Mouse (Mus musculus) erythroid progenitor cell, adult 5-6 weeks (primary cell): ENCODE results near the gene Trpc4ap. TPM values are rescaled to one million over a fixed set of nuclear protein-coding genes. Genes with fewer than 3 reads are reported as not detected.
"Not testable (repeated sequence)": the region's sequence is repeated elsewhere in the genome, so short reads cannot be mapped to it uniquely, and the experiment has no call there.

Source experiments
- ATAC-seq: replicated peaks from 2 replicates; pipeline ENCODE4 v1.8.0; 2016; ENCODE audit warnings: moderate number of reproducible peaks, mild to moderate bottlenecking, moderate TSS enrichment, inconsistent platforms; ENCODE audit not compliant: poor library complexity, low FRiP score, severe bottlenecking
- total RNA-seq, 2 experiments: library from RNA; stranded (forward) in 1 of 2; stranded (reverse) in 1 of 2; fragments of 150-400 nt in 1 of 2; fragments of 186-747, 209-891 nt in 1 of 2; gene quantifications; 2 replicates each; pipeline versions ENCODE4 v1.2.3 to v1.2.4; 2015 to 2017; ENCODE audit warnings: low replicate concordance in 2 of 2

Gene Trpc4ap
- total RNA-seq (2015; ENCODE audit: low replicate concordance) (35.6 and 35.7 TPM in 2 replicates), total RNA-seq (2017; ENCODE audit: low replicate concordance) (19.7 and 49.9 TPM in 2 replicates)

GRCm38 (mm10) chr2:155691723-155692493 lies at the start of gene Trpc4ap:
TSS of gene Trpc4ap (minus strand) at chr2:155692384.
- ATAC-seq = peak; percentile 96

DNA sequence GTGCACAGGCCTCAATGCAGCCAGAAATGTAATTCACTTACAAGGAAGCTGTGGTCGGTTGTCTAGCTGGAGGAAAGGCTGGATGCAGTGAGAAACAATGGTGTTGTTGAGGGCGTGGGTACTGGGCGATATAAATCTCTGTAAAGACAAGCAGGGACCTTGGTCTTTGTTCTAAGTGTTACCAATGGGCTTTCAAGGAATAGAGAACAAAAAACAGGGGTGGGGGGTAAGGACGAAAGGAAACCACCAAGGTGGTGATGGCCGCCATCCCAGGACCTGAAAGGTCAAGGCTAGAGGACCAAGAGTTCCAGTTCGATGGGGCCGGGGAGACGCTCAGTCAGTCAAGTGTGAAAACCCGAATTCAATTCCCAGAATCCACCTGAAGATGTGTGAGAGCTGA lies 45.6 kb upstream of the Trpc4ap start:
- ATAC-seq = no peak

DNA sequence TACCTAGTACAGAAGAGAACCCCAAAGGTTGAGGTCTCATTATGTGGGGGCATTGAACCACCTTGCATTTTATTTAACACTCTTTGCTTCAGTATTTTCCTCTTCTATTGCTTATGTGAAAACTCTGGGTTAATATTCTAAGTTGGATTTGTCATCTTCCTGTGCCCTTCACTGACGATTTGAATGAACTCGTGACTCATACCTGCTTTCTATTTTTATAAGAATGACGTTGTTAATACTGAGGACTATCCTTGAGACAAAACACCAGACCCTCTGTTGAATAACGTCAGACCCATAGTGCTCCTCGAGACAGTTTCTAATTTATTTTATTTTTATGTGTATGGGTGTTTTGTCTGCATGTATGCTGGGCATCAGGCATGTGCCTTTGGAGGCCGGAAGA lies 44.8 kb upstream of the Trpc4ap start:
- no peak for ATAC-seq

DNA sequence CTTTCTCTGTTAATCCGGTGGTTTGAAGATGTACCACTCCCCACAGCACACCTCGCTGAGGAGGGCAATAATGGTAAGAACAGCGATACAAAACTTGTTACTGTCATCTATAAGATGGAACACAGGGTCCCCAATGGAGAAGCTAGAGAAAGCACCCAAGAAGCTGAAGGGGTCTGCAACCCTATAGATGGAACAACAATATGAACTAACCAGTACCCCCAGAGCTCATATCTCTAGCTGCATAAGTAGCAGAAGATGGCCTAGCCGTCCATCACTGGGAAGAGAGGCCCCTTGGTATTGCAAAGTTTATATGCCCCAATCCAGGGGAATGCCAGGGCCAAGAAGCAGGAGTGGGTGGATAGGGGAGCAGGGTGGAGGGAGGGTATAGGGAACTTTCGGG lies 43.6 kb upstream of the Trpc4ap start, which contains the start of gene Gm17581:
Gm17581 (minus strand) TSS at position 101 of the 400 bp plus-strand sequence.
- ATAC-seq = not testable (repeated sequence)

GRCm38 (mm10) chr2:155735080-155735479 lies 42.9 kb upstream of the Trpc4ap start:
- no peak for ATAC-seq

- peak; percentile 99 for ATAC-seq
Observed at GRCm38 (mm10) chr2:155729158-155729645, 37.0 kb upstream of the Trpc4ap start, which contains the start of gene Edem2. TSS of gene Edem2 (minus strand) at chr2:155729475.

- ATAC-seq = no peak
Observed at GRCm38 (mm10) chr2:155728742-155729141, 36.6 kb upstream of the Trpc4ap start.

GRCm38 (mm10) chr2:155727764-155728395 lies 35.7 kb upstream of the Trpc4ap start:
- no peak for ATAC-seq

GRCm38 (mm10) chr2:155726302-155726701 lies 34.1 kb upstream of the Trpc4ap start:
- no peak for ATAC-seq

DNA sequence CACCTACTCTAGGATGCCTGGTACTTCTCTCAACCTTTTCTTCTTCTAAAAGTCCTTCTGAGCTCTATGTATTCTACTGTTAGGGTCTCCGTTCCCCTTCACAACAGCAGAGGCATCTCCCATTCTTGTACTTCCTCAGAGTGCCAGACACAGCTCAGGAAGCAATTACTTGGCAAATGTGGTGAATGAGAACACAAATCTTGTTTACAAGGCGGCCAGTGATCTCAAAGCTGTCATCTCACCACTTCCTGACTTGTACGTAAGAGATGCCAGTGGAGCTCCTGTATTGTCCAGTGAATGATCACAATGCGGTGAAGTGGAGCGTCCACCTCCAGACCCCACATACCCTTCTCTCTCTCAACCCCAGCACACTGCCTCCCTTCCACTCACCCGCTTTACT lies 32.3 kb upstream of the Trpc4ap start:
- ATAC-seq = no peak

- no peak for ATAC-seq
Observed at GRCm38 (mm10) chr2:155724036-155724435, 31.9 kb upstream of the Trpc4ap start.

DNA sequence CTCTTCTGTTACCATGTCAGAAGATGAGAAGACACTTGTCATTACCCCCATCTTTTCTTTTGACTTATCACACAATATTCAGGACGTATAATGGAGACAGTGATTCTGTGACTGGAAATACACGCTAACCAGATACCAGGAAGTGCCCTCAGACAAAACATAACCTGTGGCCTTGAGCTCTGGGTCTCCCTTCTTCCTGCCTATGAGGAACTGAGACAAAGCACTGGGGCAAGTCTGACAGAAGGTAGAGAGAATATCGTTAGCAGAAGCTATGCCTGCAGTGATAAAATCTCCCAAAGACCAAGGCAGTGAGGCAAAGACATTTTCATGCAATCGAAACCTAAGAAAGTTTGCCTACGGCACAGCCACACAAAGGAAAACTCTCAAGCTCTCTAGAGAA lies 28.4 kb upstream of the Trpc4ap start:
- no peak for ATAC-seq

GRCm38 (mm10) chr2:155717082-155717990 lies 25.2 kb upstream of the Trpc4ap start:
- no peak for ATAC-seq

GRCm38 (mm10) chr2:155710557-155710956 lies 18.4 kb upstream of the Trpc4ap start:
- no peak for ATAC-seq

DNA sequence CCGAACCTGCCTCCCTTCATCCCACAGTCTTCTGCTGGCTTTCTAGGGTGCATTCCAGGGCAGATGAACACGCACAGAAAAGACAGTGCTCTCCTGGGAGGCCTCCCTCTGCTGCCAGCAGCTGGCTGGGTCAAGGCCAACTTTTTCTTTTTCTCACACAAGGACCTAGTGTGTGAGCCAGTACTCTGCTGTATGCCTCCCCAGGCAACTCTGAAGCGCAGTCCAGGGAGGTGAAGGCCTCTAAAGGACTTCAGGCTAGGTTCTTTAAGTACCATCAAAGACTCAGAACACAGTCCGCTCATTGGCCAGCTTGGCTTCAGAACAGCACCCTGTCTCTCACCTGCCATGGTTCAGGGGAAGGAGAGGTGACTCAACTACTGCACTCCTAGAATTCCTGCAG lies 15.1 kb upstream of the Trpc4ap start:
- ATAC-seq = no peak

DNA sequence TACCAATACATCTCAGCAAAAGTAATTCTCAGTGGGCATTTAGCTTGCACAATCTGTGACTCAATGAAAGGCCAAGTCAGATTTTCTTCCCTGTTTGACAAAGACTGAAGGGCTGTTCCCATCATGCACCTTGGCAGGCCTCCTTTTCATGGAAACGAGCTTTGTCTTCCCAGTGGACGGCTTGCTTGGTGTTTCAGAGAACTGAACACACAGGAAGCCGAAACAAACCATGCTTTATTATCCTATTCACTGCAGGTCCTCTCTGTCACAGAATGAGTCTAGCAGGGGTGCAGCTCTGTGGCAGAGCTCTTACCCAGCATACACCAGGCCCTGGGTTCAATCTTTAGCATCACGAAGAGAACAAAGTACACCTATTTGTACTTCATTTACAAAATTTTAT lies 11.4 kb upstream of the Trpc4ap start:
- no peak for ATAC-seq

DNA sequence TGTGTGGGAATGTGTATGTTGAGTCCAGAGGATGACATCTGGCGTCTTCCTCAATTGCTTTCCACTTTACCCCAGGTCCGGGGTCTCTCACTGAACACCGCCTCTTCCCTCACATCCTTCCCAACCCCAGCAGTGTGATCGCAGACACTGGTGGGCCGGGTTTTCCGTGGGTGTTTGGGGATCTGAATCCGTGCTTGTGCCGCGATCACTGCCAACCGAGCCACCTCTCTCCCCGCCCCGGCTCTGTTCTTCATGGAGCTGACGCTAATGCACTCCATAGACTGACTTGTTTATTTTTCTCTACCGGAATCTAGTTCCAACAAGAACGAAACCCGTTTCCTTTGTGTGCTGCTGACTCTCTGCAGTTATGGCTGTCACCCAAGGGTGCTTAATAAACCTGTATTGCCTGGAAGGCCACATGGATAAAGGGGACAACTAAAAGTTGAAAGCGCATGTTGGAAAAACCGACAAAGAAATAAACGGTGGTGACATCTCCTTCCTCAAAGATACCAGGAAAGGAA lies 9.3 kb upstream of the Trpc4ap start:
- ATAC-seq = no peak

- ATAC-seq = not testable (repeated sequence)
Observed at GRCm38 (mm10) chr2:155698443-155698842, 6.3 kb upstream of the Trpc4ap start.

DNA sequence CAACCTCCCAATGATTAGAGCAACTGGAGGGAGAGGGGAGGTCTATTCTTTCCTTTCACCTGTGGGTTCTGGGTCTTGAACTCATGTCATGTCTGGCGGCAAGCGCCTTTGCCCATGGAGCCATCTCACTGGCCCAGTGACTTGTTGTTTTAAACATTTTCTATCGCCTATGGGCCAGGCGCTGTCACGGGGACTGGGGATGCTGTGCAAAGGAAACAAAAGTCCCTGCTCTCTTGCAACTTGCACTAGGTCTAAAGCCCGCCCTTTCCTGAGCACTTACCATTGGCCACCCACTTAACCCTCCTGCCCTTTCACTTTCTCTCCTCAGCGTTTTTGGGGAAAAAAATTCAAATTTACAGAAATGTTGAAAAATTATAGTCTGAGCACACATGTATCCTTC lies 4.7 kb upstream of the Trpc4ap start:
- ATAC-seq = no peak

DNA sequence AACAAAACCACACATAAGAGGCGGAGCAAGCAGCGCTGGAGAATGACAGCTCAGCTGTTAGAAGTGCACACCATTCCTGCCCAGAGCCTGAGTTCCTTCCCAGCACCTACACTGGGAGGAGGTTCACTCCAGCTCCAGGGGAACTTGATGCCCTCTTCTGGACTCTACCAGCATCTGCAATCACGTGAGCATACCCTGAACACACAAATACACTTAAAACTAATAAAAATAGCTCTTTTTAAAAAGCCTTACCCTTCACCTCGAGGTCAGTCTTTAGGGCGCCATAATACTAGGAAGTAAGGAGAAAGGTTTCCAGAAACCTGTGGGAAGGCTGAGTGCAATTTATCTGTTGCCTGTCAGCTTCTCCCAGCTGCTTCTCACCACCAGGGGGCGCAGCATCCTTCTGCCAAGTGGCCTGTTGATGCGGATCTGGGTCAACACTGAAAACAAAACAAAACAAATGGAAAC lies 3.9 kb upstream of the Trpc4ap start:
- ATAC-seq = peak; percentile 66
